Mouse (Mus musculus) thymus, postnatal 36 days (tissue): ENCODE data around the gene Kat6b.

Source experiments
- DNase-seq, 2 experiments: peaks; one replicate each; pipeline ENCODE4 v3.0.0; 2022; ENCODE audit warnings: mixed read lengths in 2 of 2

Kat6b gene

DNA sequence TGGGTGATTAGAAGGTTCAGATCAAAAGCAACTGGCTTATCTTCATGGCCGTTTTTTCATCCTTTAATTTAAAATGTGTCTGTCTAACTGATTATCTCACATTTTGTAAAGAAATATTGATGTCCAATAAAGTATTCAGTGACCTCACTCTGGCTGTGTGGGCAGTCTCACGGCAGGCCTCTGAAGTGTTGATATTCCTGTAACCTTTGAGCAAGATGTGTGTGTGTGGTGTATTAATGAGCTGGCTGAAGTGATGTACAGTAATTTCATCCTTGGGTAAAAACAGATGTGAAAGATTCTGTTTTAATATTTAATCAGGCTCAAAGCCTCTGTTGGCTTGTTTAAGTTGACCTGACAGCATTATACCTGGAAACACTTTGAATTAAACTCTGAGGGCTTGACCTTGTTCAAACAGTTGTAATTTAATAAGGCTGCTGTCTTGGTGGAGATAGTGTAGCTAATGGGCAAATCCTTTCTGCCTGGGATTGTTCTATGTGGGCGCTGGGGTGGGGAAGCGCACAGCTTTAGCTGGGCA, 82.4 kb downstream of the Kat6b start:
- DNase-seq: no peak

DNA sequence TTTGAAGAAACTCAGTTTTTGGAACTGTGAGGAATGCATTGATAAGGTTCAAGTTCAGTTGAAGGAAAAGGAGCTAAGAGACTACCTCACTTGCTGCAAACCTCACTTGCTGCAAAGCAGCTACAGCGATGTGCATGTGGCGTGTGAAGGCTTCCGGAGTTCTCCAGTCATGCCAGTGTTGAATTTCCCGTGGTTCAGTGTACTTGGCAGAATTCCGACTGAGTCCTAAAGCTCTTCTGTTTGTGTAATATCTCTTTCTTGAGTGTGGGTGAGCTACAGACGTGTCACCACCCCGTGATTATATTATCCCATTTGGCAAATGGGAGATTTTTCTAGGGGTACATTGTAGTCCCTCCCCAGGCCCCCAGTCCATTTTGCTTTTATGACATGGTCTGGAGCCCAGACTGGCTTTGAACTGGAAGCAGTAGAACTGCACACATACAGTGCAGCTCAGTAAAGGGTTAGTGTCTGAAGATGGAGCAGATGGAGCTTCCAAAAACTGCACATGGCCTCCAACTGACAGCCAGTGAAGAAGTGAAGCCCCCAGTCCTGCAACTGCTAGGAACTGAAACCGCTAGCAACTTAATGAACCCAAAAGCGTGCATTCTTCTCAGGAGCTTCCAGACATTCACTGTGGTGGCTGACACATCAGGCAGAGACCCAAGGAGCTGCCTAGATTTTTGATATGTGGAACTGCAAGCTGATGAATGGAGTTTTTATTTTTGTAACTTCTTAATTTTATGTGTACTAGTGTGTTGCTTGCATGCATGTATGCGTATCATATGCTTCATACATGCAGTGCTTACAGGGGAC, 84.5 kb downstream of the Kat6b start:
- DNase-seq: no peak

GRCm38 (mm10) chr14:21567293-21567984, 86.2 kb downstream of the Kat6b start:
- no peak for DNase-seq

DNA sequence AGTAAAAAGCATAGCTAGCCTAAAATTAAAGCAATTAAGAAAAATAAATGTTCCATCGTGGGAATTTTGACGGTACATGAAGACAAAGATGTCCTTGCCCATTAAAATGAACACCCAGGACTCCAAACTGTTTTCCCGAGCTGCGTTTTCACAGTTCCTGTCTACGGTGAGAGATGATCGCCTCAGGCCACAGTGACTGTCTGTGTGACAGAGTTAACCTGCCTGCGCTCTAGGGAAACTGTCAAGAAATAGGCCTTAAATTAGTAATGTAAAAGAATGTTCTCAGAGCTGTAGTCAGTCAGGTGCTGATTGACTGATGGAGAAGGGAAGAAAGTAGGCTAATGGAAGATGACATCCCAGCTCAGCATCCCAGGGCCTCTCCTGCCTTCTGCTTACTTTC, 87.6 kb downstream of the Kat6b start:
- DNase-seq: no peak

DNA sequence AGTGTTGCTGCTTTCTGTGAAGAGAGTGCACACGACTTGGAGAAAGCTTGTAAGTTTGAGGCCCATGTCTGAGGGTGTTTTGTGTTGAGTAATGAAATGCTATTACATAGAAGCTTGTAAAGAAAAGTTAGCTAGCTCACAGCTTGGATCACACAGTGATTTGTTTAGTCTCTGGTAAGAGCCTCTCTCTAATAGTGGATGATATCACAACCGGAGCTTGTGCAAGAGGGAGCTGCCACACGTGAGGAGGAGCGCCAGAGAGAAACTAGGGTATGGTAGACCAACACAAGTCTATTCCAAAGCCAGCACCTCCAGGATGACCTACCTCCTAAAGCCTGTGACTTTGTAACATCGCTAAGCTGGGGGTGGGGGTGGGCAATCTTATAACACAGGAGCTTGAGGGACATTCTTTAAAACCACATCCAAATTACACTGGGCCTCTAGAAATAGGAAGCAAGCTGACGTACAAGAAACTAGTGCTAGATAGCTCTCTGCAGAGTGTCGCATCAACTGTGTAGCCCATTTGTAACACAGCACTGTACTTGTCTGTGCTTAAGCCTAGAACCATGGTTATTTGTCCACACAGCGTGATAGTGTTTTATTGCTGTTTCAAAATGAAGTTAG, 93.6 kb downstream of the Kat6b start:
- no peak for DNase-seq

DNA sequence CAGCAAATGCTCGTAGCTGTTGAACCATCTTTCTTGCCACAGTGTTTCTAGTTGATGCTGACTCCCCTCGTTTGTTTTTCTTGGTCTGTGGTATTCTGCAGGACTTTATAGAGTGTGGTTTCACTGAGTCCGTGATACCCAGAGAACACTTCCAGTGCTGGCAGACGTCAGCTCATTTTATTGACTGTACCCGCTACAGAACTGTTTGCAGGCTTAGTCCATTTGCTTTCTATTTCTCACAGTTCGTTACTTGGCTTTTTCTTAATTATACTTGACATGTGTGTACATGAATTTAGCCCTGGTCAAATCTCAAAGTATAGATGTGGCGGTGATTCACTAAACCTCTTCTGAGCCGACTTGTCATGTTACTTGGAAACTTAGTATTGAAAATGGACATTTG, 95.6 kb downstream of the Kat6b start:
- DNase-seq: no peak

DNA sequence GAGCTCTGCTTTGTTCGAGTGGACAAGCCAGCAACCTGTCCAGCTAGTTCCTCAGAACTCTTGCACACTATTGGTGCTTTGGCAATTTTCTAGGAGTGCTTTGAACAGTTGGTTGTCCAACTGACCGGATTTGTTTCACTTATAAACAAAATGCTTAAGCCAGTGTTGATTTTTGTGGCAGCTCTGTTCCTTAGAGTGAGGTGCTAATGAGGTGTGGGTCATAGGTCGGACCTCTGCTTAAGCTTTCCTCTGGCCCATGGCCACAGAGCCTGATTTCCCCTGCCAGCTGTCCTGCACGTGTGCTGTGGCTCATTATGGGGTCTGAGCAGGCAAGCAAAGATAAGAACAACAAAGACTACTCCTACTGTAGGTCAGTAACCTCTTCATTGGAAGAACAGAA, 100.0 kb downstream of the Kat6b start:
- no peak for DNase-seq

GRCm38 (mm10) chr14:21582301-21582700, 101.1 kb downstream of the Kat6b start:
- DNase-seq: no peak

- DNase-seq: no peak
Observed at GRCm38 (mm10) chr14:21583051-21583450, 101.8 kb downstream of the Kat6b start.

- no peak for DNase-seq
Observed at GRCm38 (mm10) chr14:21583868-21584267, 102.6 kb downstream of the Kat6b start.

DNA sequence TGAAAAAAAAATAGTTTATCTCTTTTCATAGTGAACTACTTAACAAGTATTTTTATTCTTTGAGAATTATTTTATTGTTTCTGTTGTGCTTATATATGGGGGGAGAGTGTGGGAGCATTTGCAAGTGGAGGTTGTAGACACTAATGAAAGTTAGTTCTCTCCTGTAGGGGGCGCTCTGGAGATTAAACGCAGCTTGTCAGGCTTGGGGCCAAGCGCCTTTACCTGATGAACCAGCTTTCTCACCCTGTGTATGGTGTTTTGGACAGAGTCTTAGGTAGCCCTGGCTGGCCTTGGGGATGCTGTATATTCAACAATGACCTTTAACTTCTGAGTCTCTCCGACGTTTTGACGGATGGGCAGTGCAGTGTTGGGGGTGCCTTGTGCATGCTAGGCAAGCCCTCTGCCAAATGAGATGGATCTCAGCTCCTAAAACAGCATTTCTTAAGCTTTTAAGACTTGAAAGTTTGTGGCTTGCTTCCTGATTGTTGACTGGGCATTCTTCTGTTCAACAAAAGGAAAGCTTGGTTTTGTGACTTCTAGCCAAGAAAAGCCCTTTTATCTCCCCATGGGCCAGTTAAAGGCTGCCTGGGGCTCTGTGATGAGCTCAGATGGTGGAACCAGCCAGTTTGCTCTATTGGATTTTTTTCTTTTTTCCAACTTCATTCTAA, 103.4 kb downstream of the Kat6b start:
- DNase-seq: no peak

- DNase-seq: no peak
Observed at GRCm38 (mm10) chr14:21585491-21586251, 104.4 kb downstream of the Kat6b start.

DNA sequence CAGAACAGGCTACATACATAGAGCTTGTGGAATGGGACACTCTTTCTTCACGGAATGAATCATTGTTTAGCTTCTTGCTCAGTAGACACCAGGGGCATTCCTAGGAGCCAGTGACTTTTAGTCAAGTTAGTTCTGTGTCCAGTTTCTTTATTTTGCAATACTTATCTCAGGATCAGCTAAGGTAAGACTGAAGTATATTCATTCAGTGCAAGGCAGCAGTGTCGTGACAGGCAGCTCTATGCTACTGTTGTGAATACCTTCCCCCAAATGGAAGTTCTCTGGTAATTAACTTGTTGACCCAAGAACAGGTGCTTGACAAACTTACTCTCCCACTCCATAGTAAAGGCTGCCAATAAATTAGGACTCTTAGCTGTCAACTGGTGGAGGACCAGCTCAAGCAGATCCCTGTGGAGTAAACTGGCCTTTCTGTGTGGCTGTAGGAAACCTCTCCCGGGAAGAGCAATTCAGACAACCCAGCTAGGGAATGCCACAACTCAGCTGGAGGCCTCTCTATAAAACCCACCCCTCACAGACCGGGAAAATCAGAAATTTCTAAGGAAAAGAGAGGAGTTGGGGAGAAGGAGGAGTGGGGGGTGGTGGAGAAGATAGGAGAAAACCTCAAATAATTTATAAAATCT, 105.4 kb downstream of the Kat6b start:
- DNase-seq: no peak

DNA sequence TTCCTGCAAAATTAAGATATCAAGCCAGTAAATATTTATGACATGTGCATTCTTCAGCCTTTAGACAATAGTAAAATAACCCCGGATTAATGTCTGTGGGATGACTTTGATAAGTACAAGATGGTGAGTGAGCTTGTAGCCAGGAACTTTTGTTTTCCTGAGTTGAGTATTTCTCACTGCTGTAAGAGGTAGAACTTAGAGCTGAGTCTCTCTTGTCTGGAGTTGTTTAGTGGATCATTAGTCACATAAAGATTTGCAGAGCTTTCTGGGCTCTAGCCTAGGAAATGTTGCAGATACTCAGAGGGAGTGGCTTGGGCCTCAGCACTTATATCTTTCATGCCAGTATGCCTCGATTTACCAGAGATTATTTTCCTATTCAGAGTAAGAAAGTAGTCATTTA, 106.7 kb downstream of the Kat6b start:
- DNase-seq: no peak

DNA sequence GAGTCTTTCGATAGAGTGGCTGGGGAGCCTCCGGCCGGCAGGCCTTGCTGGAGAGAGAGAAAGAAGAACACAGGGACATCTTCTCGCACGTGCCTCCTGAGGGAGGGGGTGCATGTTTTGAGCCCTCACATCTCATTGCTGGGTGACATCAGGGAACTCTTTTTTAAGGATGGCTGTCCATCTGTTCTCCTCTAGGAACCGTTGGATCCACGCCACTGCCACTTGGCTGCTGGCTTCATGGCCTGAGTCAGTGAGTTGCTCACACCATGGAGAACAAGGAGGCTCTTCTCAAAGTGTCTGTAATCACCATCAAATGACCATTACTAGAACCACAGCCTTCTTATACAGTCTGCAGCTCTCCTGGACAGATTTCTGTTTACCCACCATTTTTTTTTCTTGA, 108.4 kb downstream of the Kat6b start:
- DNase-seq: no peak

DNA sequence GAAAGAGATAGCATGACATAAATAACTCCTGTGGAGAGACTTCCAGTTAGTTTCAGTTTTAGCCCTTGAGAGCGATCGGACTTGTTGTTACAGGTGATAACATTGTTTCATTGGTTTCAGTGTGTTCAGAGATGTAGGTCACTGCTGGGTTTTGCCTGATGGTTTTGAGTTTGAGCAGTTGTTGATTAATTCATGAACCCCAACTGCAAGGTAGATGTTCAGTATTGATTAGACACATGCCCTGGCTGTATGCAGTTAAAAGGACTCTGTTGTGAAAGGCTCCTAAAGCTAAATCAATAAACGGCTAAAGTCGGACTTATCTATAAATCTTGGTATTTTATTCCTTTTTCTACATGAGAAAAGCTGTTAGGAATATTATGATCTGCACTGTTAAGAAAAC, 109.0 kb downstream of the Kat6b start:
- no peak for DNase-seq

DNA sequence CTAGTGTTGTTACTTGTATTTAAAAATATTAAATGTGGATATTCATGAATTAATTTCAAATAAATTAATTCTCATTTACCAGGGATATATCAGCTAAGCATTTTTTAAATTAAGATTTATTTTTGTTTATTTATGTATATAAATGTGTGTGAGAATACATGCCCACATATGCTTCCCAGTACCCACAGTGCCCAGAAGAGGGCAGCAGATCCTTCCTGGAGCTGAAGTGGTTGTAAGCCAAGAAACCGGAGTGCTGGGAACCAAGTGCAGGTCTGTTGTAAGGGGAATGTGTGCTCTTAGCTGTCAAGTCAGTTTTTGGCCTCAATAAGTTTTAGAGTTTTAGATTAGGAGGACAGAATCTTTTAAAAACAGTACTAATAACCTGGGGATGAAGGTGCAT, 110.9 kb downstream of the Kat6b start:
- no peak for DNase-seq

DNA sequence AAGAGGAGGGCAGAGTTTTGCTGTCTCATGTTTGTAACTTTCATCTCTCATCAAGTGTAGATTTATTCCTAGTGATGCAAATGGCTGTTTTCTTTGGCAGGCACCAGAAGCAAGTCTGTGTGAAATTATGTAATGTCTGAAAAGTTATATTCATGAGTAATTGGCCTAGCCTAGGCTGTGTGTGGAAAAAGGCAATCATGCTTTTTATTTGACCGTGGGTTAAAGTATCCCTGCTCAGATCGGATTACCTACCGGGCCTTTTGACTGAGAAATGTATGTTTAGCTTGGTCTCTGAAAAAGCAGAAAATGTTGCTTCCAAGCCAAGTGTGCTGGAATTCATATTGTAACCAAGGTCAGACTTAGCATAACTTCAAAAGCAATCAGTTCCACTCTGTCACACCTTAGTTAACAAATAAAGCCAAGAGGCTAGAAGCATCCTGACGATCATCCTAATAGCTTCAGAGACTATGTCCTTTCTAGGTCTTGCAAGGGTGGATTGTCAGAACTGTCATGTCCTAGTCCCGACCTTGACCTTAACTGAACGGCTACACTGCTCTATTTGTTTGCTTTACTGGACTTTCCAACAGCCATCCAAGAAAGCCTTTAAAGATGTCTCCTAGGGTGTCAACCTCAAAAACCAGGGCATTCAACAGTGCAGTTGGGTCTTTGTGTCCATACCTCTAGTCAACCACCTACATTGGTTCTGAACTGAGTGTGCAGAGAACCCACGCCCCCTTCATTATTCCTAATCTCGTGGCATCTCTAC, 111.9 kb downstream of the Kat6b start:
- DNase-seq: no peak

GRCm38 (mm10) chr14:21599446-21600173, 118.4 kb downstream of the Kat6b start:
- no peak for DNase-seq

DNA sequence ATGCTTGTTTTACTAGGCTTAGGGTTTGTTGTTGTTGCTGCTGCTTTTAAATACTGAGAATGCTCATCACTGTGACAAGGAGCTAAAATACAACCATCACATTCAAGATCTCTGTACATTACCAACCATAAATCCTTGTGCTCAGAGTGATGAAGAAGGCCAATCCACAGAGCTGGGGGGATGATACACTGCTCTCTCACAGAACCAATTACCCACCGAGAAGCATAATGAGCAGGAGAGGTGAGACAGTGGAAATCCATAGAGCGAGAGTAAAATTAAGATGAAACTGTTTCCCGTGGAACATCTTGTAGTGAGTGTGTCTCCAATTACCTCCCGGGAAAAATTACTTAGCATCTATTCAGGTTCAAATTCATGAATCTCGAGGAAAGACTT, 118.9 kb downstream of the Kat6b start:
- no peak for DNase-seq
